14 mouse cellular contexts compared by ENCODE assay signal in the genomic region with DNA sequence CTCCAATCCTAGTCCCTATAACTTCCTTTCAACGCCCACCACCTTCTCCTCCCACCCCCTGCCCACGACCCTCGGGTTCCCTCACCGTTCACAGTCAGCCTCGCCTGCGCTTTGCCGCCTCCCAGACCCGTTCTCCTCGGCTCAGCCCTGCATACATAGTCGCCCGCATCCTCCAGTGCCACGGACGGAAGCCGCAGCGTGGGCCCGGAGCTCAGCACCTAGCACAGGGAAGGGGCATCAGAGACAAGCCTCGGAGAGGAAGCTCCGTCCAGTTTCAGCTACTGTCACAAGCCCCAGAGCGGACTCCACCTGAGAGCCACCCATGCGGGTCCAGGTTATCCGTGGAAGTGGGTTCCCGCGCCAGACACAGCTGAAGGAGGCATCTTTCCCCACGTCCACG. TPM values are rescaled to one million over a fixed set of nuclear protein-coding genes. Genes with fewer than 3 reads are reported as not detected.
DNase-seq lines count a peak whose midpoint lies in the region; ATAC-seq lines count a peak whose summit lies in the region.
"Had no signal": no experiment of that assay in that cellular context is flagged by ENCODE, and none has a peak within 500 bp of the region (broad histone marks: within the 10 kb centered on the region; RNA-seq: fewer than 3 reads in every experiment).

No protein-coding gene starts in this region.

- H3K9me3 ChIP-seq in kidney, embryonic 16.5 days (ENCODE audit: low read length), result no peaks in the 10 kb centered on the region
- peaks cover 1% of the 10 kb centered on the region; the same call in 1 of the 2 replicates for H3K9me3 ChIP-seq in hindbrain, embryonic 10.5 days
- H3K9me3 ChIP-seq in intestine, embryonic 15.5 days, result no peaks in the 10 kb centered on the region
- H3K9me3 ChIP-seq: embryonic facial prominence, embryonic 12.5 days; G1E had no signal

- peaks cover 17% of the 10 kb centered on the region; the same call in 1 of the 2 replicates for H3K4me1 ChIP-seq in kidney, embryonic 16.5 days (ENCODE audit: insufficient read depth, low read length)
- peaks cover 36% of the 10 kb centered on the region for H3K4me1 ChIP-seq in hindbrain, embryonic 10.5 days (replicated peaks)
- H3K4me1 ChIP-seq in intestine, embryonic 15.5 days (replicated peaks), result peaks cover 17% of the 10 kb centered on the region

- 15% methylated on average over 25 of the region's 25 CpGs for WGBS in kidney, embryonic 16.5 days
- WGBS in hindbrain, embryonic 10.5 days, result 14% methylated on average over 25 of the region's 25 CpGs
- WGBS in intestine, embryonic 15.5 days, result 17% methylated on average over 25 of the region's 25 CpGs

- no peak overlapping the region for H3K27ac ChIP-seq in kidney, embryonic 16.5 days (ENCODE audit: low read length)
- H3K27ac ChIP-seq in hindbrain, embryonic 10.5 days, result no peak overlapping the region; the same call in 1 of the 2 replicates
- H3K27ac ChIP-seq in intestine, embryonic 15.5 days, result no peak overlapping the region
- H3K27ac ChIP-seq: embryonic facial prominence, embryonic 12.5 days; liver, embryonic 14.5 days had no signal

- DNase-seq in kidney, adult 11 months, result no peak
- no peak for DNase-seq in hindbrain, embryonic 10.5 days (ENCODE audit: low spot score)
- peak; percentile 46 for DNase-seq in naive thymus-derived CD4-positive, alpha-beta T cell, adult 2 months (ENCODE audit: low read depth)
- no peak for DNase-seq in cerebellum, postnatal 36 days
- DNase-seq in lung, postnatal 36 days, result no peak
- DNase-seq: cerebellum, adult 11 months; heart, postnatal 4 days; thymus, adult 18-20 months had no signal

- peak overlapping the region; percentile 44 for H3K4me2 ChIP-seq in kidney, embryonic 16.5 days (replicated peaks; ENCODE audit: low read depth, low read length)
- peak overlapping the region; percentile 48; the same call in 1 of the 2 replicates for H3K4me2 ChIP-seq in intestine, embryonic 15.5 days (replicated peaks)
- H3K4me2 ChIP-seq: embryonic facial prominence, embryonic 12.5 days had no signal

- no peak overlapping the region for H3K9ac ChIP-seq in kidney, embryonic 16.5 days (replicated peaks; ENCODE audit: low read length)
- no peak overlapping the region for H3K9ac ChIP-seq in intestine, embryonic 15.5 days
- H3K9ac ChIP-seq: embryonic facial prominence, embryonic 12.5 days; liver, embryonic 14.5 days had no signal

- no peak for ATAC-seq in kidney, embryonic 16.5 days (ENCODE audit: low FRiP score, low TSS enrichment)
- 0 out of 2 replicates have a peak, but pooled peaks have one; percentile 5 for ATAC-seq in intestine, embryonic 15.5 days

- H3K4me3 ChIP-seq in kidney, embryonic 16.5 days (ENCODE audit: low read length), result no peak overlapping the region
- peak overlapping the region; percentile 32 for H3K4me3 ChIP-seq in hindbrain, embryonic 10.5 days
- no peak overlapping the region for H3K4me3 ChIP-seq in intestine, embryonic 15.5 days (replicated peaks)
- H3K4me3 ChIP-seq: embryonic facial prominence, embryonic 12.5 days had no signal

- H3K36me3 ChIP-seq in kidney, embryonic 16.5 days (ENCODE audit: insufficient read depth, low read length), result no peaks in the 10 kb centered on the region
- 0 out of 2 replicates have a peak, but pooled peaks cover under 1% of the 10 kb centered on the region for H3K36me3 ChIP-seq in hindbrain, embryonic 10.5 days
- no peaks in the 10 kb centered on the region for H3K36me3 ChIP-seq in intestine, embryonic 15.5 days
- H3K36me3 ChIP-seq: embryonic facial prominence, embryonic 12.5 days; G1E had no signal

- peaks cover 63% of the 10 kb centered on the region for H3K27me3 ChIP-seq in kidney, embryonic 16.5 days (ENCODE audit: insufficient read depth, low read length)
- H3K27me3 ChIP-seq in hindbrain, embryonic 10.5 days (ENCODE audit: insufficient read depth, poor library complexity, severe bottlenecking), result peaks cover 82% of the 10 kb centered on the region
- peaks cover 63% of the 10 kb centered on the region for H3K27me3 ChIP-seq in intestine, embryonic 15.5 days (replicated peaks)

RNA-seq across cellular contexts. Expression of a gene that starts 4.2 kb away (rescaled TPM):
- polyA plus RNA-seq in kidney, embryonic 16.5 days (2015; fragmentation: Nextera tagmentation; extraction: Ambion mirVana), result 0.78 and 1.1 TPM in 2 replicates
- polyA plus RNA-seq in hindbrain, embryonic 10.5 days (2016; fragmentation: Nextera tagmentation; extraction: Ambion mirVana), result 11.8 and 35.0 TPM in 2 replicates
- 2.0 and 3.0 TPM in 2 replicates for polyA plus RNA-seq in intestine, embryonic 15.5 days (2015; fragmentation: Nextera tagmentation; extraction: Ambion mirVana)
- polyA plus RNA-seq: adrenal gland, adult 2 months; G1E had no signal

RNA-seq across cellular contexts. Expression of a gene that starts 4.8 kb away (rescaled TPM):
- polyA plus RNA-seq in kidney, embryonic 16.5 days (2015; fragmentation: Nextera tagmentation; extraction: Ambion mirVana), result 5.4 and 5.5 TPM in 2 replicates
- 1.7 and 4.2 TPM in 2 replicates for polyA plus RNA-seq in hindbrain, embryonic 10.5 days (2016; fragmentation: Nextera tagmentation; extraction: Ambion mirVana)
- polyA plus RNA-seq in intestine, embryonic 15.5 days (2015; fragmentation: Nextera tagmentation; extraction: Ambion mirVana), result 1.3 and 3.3 TPM in 2 replicates
- polyA plus RNA-seq: adrenal gland, adult 2 months; G1E had no signal

RNA-seq across cellular contexts. Expression of a gene that starts 8.0 kb away (rescaled TPM):
- 27.9 and 31.5 TPM in 2 replicates for polyA plus RNA-seq in kidney, embryonic 16.5 days (2015; fragmentation: Nextera tagmentation; extraction: Ambion mirVana)
- polyA plus RNA-seq in hindbrain, embryonic 10.5 days (2016; fragmentation: Nextera tagmentation; extraction: Ambion mirVana), result 69.7 and 184 TPM in 2 replicates
- polyA plus RNA-seq in intestine, embryonic 15.5 days (2015; fragmentation: Nextera tagmentation; extraction: Ambion mirVana), result 39.0 and 40.8 TPM in 2 replicates
- polyA plus RNA-seq: G1E had no signal

RNA-seq across cellular contexts. Expression of a gene that starts 31.8 kb away (rescaled TPM):
- 1.6 and 2.0 TPM in 2 replicates for polyA plus RNA-seq in kidney, embryonic 16.5 days (2015; fragmentation: Nextera tagmentation; extraction: Ambion mirVana)
- polyA plus RNA-seq in hindbrain, embryonic 10.5 days (2016; fragmentation: Nextera tagmentation; extraction: Ambion mirVana), result 1.5 and 1.7 TPM in 2 replicates
- 2.1 and 2.4 TPM in 2 replicates for polyA plus RNA-seq in intestine, embryonic 15.5 days (2015; fragmentation: Nextera tagmentation; extraction: Ambion mirVana)

RNA-seq across cellular contexts. Expression of a gene that starts 33.7 kb away (rescaled TPM):
- 0.63 and 0.84 TPM in 2 replicates for polyA plus RNA-seq in kidney, embryonic 16.5 days (2015; fragmentation: Nextera tagmentation; extraction: Ambion mirVana)
- polyA plus RNA-seq in hindbrain, embryonic 10.5 days (2016; fragmentation: Nextera tagmentation; extraction: Ambion mirVana), result 0.55 and 0.57 TPM in 2 replicates
- 2.2 and 2.5 TPM in 2 replicates for polyA plus RNA-seq in intestine, embryonic 15.5 days (2015; fragmentation: Nextera tagmentation; extraction: Ambion mirVana)
